Mouse (Mus musculus) embryo, embryonic 10 days (tissue): Measurements from ENCODE around the gene Bmt2.
A peak's percentile ranks its signal among the peaks of the same experiment; 100 is the strongest.

Experiments
- DNase-seq: peaks from one replicate; pipeline ENCODE4 v3.0.0-alpha.2; 2015; ENCODE audit warnings: low spot score

Gene Bmt2

DNA sequence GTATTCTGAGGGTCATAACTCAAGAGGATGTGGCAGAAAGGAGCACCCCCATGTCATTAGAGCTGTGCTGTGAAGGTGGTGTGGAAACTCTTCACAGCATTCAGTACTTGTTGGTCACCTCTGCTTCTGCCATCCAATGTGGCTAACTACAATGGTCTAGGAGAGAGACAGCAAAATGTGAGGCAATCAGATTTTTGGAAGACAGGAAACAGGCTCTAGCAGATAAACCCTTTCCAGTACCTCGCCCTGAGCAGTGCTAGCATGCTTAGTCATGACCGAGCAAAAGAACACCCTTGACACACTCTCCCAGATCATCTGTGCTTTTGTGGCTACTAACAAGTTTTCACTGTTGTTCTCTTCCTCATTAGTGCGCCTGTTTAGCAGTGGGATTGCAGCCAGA is 60.7 kb downstream of the Bmt2 start:
- DNase-seq = no peak

DNA sequence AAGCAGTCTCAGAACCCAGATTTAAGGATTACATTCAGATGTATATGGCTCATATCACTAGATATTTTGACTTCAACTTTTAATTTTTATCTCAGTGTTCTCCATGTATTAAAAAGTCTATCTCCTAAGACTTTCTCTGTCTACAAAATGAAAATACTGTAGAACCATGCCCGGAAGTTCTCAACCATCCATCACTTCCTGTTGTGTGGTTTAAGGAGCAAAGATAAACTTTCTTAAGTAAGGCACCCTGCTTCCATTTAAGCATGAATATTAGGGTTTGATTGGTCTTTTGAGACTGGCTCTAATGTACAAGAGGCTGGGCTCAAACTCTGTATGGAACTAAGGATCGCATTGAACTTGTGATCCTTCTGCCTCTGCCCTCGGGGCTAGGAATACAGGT is 63.2 kb downstream of the Bmt2 start:
- no peak for DNase-seq

DNA sequence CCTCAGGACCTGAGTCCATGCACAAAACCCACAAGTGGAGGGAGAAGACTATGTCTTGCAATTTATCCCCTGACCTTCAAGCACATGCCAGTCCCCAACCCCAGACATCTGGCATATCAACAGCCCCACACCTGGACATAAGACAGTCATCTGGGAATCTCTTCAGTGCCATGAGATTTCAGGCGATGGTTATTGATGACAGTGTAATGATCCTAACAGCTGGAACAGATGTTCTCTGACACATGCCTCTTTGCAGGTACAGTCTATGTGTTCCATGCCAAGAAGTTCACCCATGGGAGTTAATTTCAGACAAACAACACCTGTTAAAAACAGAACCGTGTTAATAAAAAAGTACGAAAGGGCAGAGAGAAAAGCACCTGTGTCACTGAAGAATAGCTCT is 64.1 kb downstream of the Bmt2 start:
- no peak for DNase-seq

DNA sequence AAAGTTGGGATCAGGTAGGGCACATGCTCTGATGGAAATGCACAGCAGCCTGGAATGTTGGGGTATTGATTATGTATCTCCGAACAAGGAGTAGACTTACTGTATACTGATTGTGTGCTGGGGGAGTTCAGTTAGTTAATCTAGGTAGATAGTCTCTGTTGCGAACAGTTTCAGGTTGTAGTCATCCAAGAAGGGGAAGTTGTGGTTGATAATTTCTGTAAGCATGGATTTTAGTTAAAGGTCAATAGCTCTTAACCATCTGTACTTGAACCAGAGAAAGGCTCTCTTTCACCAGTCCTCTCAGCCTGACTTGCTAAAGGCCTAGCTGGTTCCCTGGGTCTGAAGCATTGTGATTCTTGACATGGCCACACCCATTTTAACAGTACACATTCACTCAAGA is 66.9 kb downstream of the Bmt2 start:
- DNase-seq = no peak

DNA sequence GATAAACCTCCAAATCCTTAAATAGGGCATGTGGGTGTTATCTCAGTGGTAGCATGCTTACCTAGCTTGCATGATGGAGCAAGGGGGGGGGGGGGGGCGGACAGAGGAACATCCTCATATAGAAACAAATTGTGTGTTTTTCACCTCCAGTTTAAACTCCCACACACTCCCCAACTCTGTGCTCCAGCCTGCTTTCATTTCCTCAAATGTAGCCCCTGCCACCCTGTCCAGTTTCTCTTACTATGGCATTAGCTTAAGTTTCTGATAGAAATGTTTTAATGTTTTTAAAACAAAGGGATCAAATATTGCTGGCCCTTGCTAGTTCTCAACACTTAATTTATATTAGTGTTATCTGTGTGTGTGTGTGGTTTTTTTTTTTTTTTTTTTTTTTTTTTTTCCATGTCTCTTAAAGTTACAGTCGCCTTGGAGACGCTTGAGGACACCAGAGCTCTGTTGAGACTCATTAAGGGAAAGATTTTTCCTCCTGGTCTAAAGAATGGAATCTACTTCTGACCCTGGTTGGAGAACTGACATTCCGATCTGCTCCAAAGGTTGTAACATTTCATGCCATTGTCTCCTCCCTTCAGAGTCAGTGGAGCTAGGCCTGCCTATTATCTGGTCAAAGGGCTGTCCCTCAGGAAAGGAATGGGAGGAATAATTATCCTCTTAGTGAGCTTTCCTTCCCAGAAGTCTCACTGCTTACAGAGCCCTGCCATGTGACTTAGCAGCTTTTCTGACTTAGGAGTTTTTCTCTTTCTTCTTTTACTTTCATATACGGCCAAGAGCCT is 68.2 kb downstream of the Bmt2 start:
- peak; percentile 30 for DNase-seq

DNA sequence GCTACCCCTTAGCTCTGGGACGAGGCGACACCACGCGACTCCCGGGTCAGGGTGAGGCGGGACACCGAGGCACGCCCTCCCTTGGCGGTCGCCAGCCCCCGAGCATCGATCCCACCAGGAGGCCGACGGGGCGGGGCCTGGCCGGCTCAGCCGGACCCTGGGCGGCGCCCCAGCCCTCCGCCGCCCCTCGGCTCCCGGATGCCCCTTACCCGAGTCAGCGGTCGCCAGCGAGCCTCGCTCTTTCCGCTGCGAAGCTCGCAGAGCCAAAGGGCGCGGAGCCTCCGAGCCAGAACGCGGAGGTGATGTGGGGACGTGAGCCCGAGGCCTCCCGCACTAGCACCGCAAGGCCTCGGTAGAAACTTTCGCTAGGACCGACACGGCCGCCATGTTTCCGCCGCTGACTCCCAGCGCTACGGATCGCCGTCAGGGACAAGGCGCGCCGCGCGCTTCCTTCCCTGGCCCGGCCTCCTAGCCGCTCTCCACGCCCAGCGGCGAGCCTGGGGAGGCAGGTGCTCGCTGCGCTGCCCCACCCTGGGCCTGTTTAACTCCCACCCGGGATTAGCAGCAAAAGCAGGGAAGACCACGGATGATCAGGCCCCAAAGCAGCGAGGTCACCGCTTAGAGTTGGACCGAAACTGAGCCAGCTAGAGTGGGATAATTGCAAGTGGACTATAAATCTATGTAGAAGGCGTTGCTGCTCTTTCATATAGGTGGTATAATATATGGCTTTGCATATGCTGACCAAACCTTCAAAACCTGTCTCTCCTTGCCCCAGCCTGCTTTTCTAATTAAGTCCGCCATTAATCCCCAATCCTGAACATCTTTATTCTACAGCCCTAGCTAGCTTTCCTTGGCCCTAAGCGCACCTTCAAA is 69.9 kb downstream of the Bmt2 start, which contains the start of gene Tmem168:
TSS of gene Tmem168 (minus strand) at position 480 of the 873 bp plus-strand sequence.
- peak; percentile 93 for DNase-seq

DNA sequence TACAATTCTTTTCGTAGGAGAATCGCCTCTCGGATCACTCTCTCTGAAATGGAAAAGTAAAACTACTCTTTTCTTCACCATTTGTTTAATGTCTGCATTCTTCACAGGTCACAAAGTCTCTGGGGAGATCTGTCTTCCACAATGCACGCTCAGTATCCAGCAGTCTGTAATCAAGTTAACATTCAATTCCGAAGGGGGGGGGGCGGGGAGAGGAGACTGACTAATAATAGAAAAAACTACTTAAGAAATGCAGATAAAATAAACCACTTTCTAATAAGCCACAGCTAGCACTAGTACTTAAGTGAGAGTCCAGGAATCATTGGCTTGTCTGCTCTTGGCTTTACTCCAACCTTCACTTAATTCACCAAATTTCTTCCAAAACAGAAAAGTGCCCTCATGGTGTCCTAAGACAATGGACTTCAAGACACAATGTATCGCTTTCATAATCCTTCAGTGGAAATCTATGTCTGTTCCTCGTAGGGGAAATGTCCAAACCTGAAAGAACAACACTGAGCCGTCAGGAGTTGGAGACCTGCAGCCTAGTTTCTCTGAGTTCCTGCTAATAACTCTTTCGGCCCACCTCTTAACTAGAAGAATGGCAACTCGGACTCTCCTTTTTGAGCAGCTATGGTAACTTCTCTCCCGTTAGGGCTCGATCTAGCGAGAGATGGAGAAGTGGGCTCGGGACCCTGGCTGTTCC is 70.7 kb downstream of the Bmt2 start:
- DNase-seq = no peak

DNA sequence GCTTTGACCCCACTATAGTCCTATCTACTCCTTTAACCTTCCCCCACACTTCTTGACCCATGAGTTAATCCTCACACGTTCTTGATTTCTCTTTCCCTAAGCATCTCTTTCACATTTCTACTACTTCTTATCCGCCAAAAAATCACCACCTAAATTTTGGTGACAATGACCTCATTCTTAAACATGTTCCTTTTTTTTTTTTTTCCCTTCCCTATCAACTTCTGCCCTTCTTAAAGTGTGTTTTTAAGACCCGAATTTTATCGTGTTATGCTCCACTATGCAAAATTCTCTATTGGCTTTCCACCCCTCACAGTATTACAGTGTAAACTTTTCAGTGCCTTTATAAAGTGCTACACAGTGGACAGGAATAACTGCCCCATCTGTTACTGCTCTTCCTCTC is 71.4 kb downstream of the Bmt2 start:
- no peak for DNase-seq

DNA sequence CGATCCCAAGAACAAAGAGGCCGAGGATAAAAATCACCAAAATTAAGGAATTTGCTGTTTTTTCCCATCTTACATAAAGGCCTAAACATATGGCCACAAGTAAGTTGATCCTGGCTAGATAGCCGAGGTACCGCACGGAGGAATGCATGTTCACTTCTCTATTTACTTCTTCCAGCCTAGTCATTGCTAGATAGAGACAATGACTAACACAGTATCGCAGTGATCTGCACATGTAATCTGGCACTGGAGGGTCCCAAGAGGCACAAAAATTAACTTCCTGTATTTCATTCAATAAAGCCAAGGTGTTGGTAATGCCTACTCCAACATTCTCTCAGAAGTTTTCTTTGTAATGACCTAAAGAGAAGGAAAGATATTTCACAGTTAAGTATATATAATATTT is 74.6 kb downstream of the Bmt2 start:
- no peak for DNase-seq

DNA sequence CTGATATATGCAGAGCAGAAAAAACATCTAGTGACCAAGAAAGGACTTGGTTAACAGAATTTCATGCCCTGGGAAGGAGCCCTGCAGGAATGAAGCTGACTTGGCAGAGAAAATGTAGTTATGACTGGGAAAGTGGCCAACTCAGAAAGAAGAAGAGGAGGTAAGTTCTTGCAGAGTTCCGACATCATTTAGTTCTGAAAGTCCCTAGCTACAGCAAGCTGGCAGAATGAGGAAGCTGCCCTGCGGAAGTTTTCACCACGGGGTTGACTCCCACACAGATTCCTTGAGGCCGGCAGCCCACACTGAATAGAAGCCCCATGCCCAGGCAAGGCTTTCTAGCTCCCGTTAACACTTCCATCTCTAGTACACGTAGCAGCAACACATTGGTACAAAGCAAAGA is 76.2 kb downstream of the Bmt2 start:
- DNase-seq = no peak

DNA sequence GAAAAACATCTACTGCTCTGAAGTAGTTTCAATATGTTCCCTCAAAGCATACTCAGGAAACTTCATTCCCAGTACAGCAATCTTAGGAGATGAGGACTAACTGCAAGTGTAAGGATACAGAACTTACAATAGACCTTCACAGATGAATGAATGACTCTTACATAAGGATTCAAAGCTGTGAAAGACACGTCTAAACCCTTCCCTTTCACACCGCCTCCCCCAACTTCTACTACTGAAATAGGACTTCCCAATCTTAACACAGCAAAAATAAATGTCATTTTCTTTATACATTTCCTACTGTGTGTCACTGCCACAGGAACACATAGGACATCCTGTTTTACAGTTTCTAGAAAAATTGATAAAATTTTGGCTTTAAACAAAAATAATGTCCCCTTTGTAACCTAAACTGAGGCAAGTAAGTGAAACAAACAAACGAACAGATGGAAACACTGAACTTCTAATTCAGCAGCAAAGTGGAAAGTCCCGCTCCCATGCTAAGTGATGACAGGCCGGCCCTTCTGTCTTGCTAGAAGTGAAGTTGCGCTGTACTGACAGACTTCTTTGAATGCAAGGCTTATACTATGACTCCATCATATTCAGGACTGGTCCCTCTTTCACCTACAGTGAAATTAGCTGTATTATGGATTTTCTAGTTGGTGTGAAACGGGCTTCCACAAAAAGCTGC is 79.4 kb downstream of the Bmt2 start:
- DNase-seq = no peak

DNA sequence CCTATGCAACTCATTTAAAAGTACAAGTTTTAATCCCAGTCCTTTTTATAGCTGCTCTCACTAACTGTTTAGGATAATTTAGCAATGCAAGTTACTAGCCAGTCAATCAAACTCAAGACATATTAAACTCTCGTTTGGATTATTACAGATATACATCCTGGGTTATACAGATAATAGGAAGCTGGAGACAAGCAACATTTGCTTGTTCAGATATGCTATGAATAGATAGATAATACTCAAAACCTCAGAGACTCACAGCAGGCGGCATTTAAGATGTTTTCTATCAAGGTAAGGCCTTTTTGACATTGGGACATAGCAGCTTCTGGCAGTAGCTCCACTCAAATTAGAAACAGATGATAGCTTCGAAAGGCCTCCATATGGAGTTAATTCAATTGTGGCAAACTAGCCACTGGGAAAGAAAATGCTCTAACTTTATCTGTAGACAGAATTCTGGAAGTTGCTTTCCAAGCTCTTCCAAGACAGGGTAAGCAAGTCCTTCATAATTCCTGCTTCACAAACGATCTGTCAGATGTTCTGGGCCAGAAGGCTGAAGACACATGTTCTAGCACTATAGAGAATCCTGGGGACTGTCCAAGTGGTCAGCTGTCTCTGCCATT is 84.9 kb downstream of the Bmt2 start:
- peak; percentile 15 for DNase-seq

DNA sequence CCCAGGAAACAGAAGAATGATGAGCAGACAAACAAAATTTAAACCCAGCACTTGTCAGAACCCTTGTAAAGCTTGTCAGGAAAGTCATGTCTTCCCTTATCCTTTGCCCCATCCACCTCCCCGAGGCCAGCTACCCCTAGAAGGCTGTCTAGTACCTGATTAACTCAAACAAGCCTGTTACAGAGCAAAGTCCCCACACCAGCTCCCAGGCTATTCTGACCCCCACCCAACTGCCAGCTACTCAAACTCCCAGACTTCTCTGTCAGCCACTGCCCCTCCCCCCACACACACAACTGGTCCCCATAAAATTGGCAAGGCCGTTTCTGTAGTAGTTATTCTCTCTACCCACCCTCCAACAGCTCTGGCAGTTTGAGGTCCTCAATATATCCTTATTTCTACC is 91.2 kb downstream of the Bmt2 start:
- no peak for DNase-seq

DNA sequence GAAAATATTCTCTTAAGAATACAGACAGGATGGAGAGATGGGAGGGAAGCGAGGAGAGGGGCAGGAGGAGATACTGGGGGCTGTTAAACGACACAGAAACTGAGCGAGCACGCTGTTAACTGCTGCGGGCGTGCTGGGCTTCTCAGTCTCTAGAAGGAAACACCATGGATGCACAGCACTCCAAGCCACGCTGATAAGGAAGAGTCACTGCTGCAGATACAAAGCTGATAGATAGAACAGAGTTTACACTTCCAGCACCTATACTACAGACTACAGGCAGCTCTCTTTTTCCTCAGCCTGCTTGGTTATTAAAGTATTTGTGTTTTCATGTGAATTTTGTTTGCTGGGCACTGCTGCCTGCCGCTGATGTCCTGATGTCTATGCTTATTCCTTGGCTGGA is 91.6 kb downstream of the Bmt2 start:
- no peak for DNase-seq

DNA sequence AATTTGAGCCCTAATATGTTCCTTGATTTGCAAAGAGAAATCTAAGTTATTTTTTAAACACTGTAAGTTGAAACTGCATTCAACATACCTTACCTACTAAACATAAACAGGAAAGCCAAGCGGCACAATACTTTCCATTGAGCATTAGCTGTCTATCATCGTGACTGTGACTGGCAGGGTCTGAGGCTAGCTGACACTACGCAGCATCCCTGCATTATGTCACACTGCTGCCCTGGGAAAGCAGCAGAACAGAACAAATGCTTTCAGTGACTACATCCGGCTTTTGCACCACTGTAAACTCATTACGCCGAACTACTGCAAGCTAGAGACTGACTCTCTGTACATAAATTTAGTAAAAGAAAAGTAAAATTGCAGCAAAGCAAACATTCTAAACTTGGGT is 93.0 kb downstream of the Bmt2 start:
- DNase-seq = no peak

DNA sequence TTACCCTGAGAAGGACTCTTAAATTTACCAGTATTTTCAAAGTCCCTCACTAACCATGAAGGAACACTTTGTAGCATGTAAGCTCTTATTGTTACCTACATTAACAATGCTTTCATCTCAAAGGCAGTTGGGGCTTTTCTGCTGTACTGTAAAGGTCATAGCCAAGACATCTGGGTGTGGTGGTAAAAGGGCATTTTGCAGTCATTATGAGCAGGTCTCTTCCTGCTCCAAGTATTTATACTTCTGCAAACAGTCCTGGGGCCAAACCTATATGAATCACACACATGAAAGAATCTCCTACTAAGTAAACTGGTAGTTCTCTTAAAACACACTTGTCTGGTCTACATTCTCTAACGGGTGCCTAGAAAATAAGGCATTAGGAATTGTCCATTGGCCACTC is 95.7 kb downstream of the Bmt2 start:
- no peak for DNase-seq
